Mouse (Mus musculus) monocyte, adult 5-6 weeks (primary cell): Measurements from ENCODE around the gene N4bp2l1. TPM values are rescaled to one million over a fixed set of nuclear protein-coding genes. Genes with fewer than 3 reads are reported as not detected.

Experiments used
- total RNA-seq: library from RNA; stranded (forward); fragments of 200-1000, 200-491, 200-594 nt; gene quantifications from 3 replicates; pipeline ENCODE4 v1.2.3, GENCODE M21; 2017

The N4bp2l1 gene
- total RNA-seq, 1 experiment from 2014 or later, result 157 TPM

Other genes with a start within 250 kb of the N4bp2l1 start
- not detected in 3 replicates for gene Zar1l, start 79.0 kb downstream of the N4bp2l1 start, total RNA-seq
- gene Brca2, start 74.6 kb downstream of the N4bp2l1 start, total RNA-seq, result 3.2 to 4.2 TPM (median 3.7 TPM) in 3 replicates
- 113 to 172 TPM (median 148 TPM) in 3 replicates for gene N4bp2l2, start 69.0 kb upstream of the N4bp2l1 start, total RNA-seq
- gene Pds5b, start 76.6 kb upstream of the N4bp2l1 start, total RNA-seq, result 17.0 to 45.7 TPM (median 21.6 TPM) in 3 replicates